Mouse (Mus musculus) ES-CJ7 (cell line): ENCODE results near the gene Lrrc17.
"Not testable (repeated sequence)": the region's sequence is repeated elsewhere in the genome, so short reads cannot be mapped to it uniquely, and the experiment has no call there.

ENCODE experiments used
- DNase-seq: peaks from one replicate; pipeline ENCODE4 v3.0.0; 2011; ENCODE audit warnings: low read depth, low spot score

Gene Lrrc17

DNA sequence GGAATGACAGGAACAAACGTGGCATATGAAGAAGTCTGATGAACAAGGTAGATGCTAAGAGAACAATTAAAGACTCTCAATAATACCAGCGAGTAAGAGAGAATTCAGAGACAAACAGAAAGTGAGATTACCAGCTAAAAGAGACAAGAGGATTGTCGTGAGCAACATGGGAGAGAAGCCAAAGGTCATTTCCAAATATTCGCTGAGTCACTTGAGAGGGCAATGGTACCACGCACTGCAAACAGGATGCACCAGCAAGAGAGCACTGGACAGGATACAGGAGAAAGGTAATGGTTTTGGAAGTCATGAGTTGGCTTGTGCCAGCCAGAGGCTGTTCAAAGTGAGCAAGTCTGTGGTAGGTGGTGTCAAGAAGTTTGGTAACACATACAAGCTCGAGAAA is 62.6 kb downstream of the Lrrc17 start:
- DNase-seq, result no peak

DNA sequence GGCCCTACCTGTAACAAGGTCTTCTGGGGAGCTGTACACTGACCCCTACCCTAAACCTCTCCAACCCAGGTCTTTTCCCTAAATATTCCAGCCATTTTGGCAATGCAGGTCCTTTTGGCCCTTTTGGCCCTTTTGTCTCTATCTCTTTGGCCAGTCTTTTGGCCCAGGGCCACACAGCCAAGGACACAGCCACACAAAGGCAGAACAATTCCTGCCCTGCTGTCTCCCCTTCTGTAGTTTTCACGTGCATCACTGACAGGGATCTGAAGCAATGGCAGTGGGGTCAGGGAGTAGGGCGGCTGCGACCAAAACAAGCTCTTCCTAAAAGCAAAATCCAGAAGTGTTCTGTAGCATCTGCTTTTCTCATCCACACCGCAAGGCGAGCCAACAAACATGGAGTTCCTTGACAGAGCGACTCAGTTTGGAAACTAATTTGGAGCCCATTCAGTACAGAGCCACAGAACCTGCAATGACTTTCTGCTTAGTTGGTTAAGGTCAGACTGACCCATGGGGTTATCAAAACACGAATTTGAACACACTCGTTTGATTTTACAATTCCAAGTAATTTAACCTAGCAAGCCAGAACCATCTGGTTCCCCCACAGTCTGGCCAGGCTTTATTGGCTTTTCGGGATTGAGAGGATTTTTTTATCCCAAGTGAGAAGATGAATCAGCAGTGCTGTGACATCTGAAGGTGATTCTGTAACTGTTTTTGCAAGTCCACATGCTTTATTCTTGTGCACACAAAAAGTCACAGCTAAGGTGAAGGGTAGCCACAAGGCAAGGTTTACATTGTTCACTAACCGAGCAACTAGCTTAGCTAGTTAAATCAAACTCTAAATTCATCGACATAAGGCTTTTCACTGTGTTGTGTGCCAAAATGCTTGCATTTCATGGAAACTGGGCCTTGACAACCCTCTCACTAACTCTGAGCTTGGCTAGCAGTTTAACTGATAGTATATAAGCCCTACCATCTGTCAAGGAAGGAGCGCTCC is 65.2 kb downstream of the Lrrc17 start:
- no peak for DNase-seq

DNA sequence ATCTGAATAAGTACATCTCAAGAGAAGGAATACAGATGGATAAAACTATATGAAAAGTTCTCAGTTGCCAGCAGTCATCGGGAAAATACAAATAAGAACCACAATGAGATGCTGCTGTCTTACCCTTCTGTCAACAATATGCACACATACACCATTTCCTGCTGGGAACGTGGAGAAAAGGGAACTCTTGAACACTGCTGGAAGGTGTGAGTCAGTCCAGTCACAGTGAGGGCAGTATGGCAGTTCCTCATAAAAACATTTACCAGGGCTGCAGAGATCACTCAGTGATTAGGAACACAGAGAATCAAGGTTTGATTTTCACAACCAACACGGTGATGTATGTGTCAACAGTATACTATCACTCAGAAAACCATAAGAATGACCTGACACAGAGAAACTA is 67.6 kb downstream of the Lrrc17 start:
- no peak for DNase-seq

DNA sequence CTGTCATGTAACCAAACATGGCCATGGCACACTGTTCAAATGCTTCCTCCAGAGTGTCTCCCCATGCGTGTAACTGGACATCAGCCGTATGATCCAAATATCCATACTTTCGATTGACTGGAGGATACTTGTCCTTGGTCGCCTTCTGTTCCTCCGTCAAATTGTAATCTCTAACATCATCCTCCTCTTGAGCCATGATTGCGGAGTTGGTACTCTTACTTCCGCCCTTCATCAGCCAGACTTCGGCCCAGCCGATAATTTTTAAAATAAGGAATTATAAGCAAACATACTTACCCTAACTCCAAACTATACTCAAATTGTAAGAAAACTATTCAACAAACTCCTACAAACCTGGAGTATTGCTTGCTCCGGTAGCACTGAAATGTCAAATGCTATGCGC is 70.9 kb downstream of the Lrrc17 start:
- DNase-seq, result not testable (repeated sequence)

DNA sequence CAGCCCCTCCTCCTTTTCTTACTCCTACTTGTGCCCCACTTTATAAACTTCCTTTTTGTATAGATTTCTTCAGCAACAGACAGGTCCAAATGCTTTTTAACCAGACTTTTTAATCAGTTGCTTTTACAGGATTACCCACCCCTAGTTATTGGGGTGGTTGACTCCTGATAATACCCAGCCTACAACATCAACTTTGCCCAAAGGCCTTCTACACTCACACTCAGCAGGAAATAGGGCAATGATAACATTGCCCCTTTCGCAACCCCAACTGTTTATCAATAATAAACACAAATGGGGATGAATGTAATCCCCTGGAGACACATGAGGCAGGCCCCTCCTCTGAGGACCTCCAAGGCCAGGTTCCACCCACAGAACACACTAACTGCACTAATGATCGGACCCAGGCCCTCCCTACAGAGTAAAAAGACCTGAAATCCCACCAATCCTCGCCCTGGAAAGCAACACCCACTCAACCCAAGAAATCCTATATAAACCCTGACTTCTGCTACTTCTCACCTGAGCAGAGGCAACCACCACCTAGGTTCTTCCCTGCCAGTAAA is 73.2 kb downstream of the Lrrc17 start:
- no peak for DNase-seq
